Mouse (Mus musculus): Measurements from ENCODE around the gene Esp38. TPM values are rescaled to one million over a fixed set of nuclear protein-coding genes. Genes with fewer than 3 reads are reported as not detected.

Gene Esp38
- total RNA-seq (2023): not detected

GRCm38 (mm10) chr17:39950220-39950619 lies at the start of gene Esp38:
TSS of gene Esp38 (plus strand) at chr17:39950520.

Other genes with a start within 250 kb of the Esp38 start
- gene AC192777.2, start 144.9 kb downstream of the Esp38 start, total RNA-seq (2023): not detected